Comparison of ENCODE assay signal across 9 mouse cellular contexts in the genomic region with DNA sequence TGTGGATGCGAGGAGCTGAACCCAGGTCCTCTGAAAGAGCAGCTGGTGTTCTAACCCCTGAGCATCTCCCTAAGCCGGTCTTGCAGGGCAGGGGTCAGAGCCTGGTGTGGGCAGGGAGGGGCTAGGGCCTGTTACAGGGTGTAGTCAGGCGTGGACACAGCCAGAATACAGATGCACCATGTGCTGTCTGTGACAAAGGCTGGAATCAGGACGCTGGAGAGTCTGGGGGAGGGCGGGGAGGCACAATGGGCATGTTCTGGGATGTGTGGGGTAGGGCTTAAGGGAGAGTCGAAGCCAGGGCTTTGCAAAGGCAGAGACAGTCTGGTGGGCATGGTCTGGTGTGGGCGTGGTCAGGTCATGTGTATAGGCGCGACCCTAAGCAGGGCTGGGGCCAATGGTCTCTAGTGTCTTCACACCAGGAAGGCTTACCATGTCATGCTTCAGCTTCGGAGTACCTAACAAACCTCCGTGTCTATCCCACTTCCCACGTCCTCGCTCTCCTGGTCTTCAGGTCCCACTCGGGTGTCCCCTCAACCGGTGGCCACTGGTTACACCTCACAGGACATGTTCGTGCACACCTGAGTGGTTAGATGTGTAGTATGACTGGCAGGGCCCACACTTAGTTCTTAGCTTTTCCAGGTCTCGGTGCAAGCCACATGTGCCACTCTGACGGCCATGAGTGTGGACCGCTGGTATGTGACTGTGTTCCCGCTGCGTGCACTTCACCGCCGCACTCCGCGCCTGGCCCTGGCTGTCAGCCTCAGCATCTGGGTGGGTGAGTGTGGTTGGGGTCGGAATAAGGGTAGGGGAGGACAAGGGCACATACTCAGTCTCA. TPM values are rescaled to one million over a fixed set of nuclear protein-coding genes. Genes with fewer than 3 reads are reported as not detected.
DNase-seq lines count a peak whose midpoint lies in the region; ATAC-seq and TF ChIP-seq lines count a peak whose summit lies in the region.
"Had no signal": no experiment of that assay in that cellular context is flagged by ENCODE, and none has a peak within 500 bp of the region (broad histone marks: within the 10 kb centered on the region; RNA-seq: fewer than 3 reads in every experiment).

No protein-coding gene starts in this region.

- H3K27ac ChIP-seq in lung, embryonic 15.5 days = no peak overlapping the region
- no peak overlapping the region for H3K27ac ChIP-seq in intestine, postnatal 0 days (ENCODE audit: low read depth, low read length)
- no peak overlapping the region for H3K27ac ChIP-seq in neural tube, embryonic 15.5 days (replicated peaks)

- peak overlapping the region; percentile 53; the same call in 1 of the 2 replicates for H3K4me2 ChIP-seq in lung, embryonic 15.5 days
- peak overlapping the region; percentile 59 for H3K4me2 ChIP-seq in intestine, postnatal 0 days (replicated peaks; ENCODE audit: low read depth)
- H3K4me2 ChIP-seq in neural tube, embryonic 15.5 days = peak overlapping the region; percentile 60

- peak; percentile 34 for DNase-seq in cerebellum, adult 11 months
- DNase-seq in cerebellum, postnatal 36 days = no peak
- no peak for DNase-seq in lung, postnatal 10 days
- DNase-seq in frontal cortex, adult 2 months (ENCODE audit: extremely low spot score in 1 of 2, low spot score in 1 of 2) = no peak
- DNase-seq: adrenal gland, postnatal 10 days had no signal

- no peak overlapping the region for H3K9ac ChIP-seq in lung, embryonic 15.5 days
- no peak overlapping the region for H3K9ac ChIP-seq in intestine, postnatal 0 days (ENCODE audit: low read depth, low read length)
- no peak overlapping the region for H3K9ac ChIP-seq in neural tube, embryonic 15.5 days (replicated peaks)

- no peaks in the 10 kb centered on the region for H3K9me3 ChIP-seq in lung, embryonic 15.5 days
- no peaks in the 10 kb centered on the region for H3K9me3 ChIP-seq in intestine, postnatal 0 days (ENCODE audit: control insufficient read depth)
- H3K9me3 ChIP-seq in neural tube, embryonic 15.5 days (replicated peaks) = no peaks in the 10 kb centered on the region

- ATAC-seq in lung, embryonic 15.5 days (ENCODE audit: borderline replicate concordance, extremely low read depth, low FRiP score, low TSS enrichment) = no peak; the same call in 1 of the 2 replicates
- no peak for ATAC-seq in intestine, postnatal 0 days
- ATAC-seq in neural tube, embryonic 15.5 days (ENCODE audit: low FRiP score) = no peak
- no peak for ATAC-seq in inflammation-experienced regulatory T-cells, adult 6 months

- WGBS in lung, embryonic 15.5 days = 20% methylated on average over 26 of the region's 26 CpGs
- WGBS in intestine, postnatal 0 days = 27% methylated on average over 26 of the region's 26 CpGs
- 20% methylated on average over 26 of the region's 26 CpGs for WGBS in neural tube, embryonic 15.5 days

- peak overlapping the region; percentile 29 for H3K4me3 ChIP-seq in lung, embryonic 15.5 days
- H3K4me3 ChIP-seq in intestine, postnatal 0 days (ENCODE audit: low read depth, low read length) = 0 out of 2 replicates have a peak overlapping the region, but pooled peaks have one; percentile 13
- H3K4me3 ChIP-seq in neural tube, embryonic 15.5 days (replicated peaks) = peak overlapping the region; percentile 34

- peaks cover 62% of the 10 kb centered on the region for H3K27me3 ChIP-seq in lung, embryonic 15.5 days
- H3K27me3 ChIP-seq in intestine, postnatal 0 days (replicated peaks; ENCODE audit: control insufficient read depth, insufficient read depth, low read length) = peaks cover 38% of the 10 kb centered on the region
- peaks cover 65% of the 10 kb centered on the region for H3K27me3 ChIP-seq in neural tube, embryonic 15.5 days (replicated peaks)

- TF ChIP-seq CTCF in intestine, postnatal 0 days (IDR thresholded peaks at IDR 0.05; ENCODE audit: low read depth) = no peak

- H3K4me1 ChIP-seq in lung, embryonic 15.5 days = peaks cover 48% of the 10 kb centered on the region
- H3K4me1 ChIP-seq in intestine, postnatal 0 days (replicated peaks; ENCODE audit: control insufficient read depth, insufficient read depth, low read length) = 0 out of 2 replicates have a peak, but pooled peaks cover 9% of the 10 kb centered on the region
- peaks cover 49% of the 10 kb centered on the region for H3K4me1 ChIP-seq in neural tube, embryonic 15.5 days

- no peaks in the 10 kb centered on the region for H3K36me3 ChIP-seq in lung, embryonic 15.5 days
- H3K36me3 ChIP-seq in intestine, postnatal 0 days (ENCODE audit: control insufficient read depth, insufficient read depth) = no peaks in the 10 kb centered on the region; the same call in 1 of the 2 replicates
- no peaks in the 10 kb centered on the region for H3K36me3 ChIP-seq in neural tube, embryonic 15.5 days

RNA-seq across cellular contexts. Expression of a gene that starts 0.7 kb away (rescaled TPM):
- 143 and 152 TPM in 2 replicates for polyA plus RNA-seq in lung, embryonic 15.5 days (2015; fragmentation: Nextera tagmentation; extraction: Ambion mirVana)
- polyA plus RNA-seq in intestine, postnatal 0 days (2015; fragmentation: Nextera tagmentation; extraction: Ambion mirVana) = 62.0 and 62.8 TPM in 2 replicates
- 264 and 288 TPM in 2 replicates for polyA plus RNA-seq in neural tube, embryonic 15.5 days (2015; fragmentation: Nextera tagmentation; extraction: Ambion mirVana)
- polyA plus RNA-seq in inflammation-experienced regulatory T-cells, adult 6 months (2017; shearing (Covaris generic)) = 100 to 1,000 TPM in 1 of 3 experiments, 10 to 100 TPM in 2; 96.5 to 106 (median 96.9) TPM
- 380 and 385 TPM in 2 replicates for polyA plus RNA-seq in frontal cortex, adult 2 months (2012; rRNA removed)

RNA-seq across cellular contexts. Expression of a gene that starts 3.5 kb away (rescaled TPM):
- 0.59 and 0.87 TPM in 2 replicates for polyA plus RNA-seq in lung, embryonic 15.5 days (2015; fragmentation: Nextera tagmentation; extraction: Ambion mirVana)
- polyA plus RNA-seq in intestine, postnatal 0 days (2015; fragmentation: Nextera tagmentation; extraction: Ambion mirVana) = 0.21 and 0.47 TPM in 2 replicates
- 1.8 and 2.8 TPM in 2 replicates for polyA plus RNA-seq in neural tube, embryonic 15.5 days (2015; fragmentation: Nextera tagmentation; extraction: Ambion mirVana)
- not detected for polyA plus RNA-seq in inflammation-experienced regulatory T-cells, adult 6 months (2017; shearing (Covaris generic))
- 10.7 and 11.8 TPM in 2 replicates for polyA plus RNA-seq in frontal cortex, adult 2 months (2012; rRNA removed)

RNA-seq across cellular contexts. Expression of a gene that starts 6.6 kb away (rescaled TPM):
- 4.8 and 6.0 TPM in 2 replicates for polyA plus RNA-seq in lung, embryonic 15.5 days (2015; fragmentation: Nextera tagmentation; extraction: Ambion mirVana)
- polyA plus RNA-seq in intestine, postnatal 0 days (2015; fragmentation: Nextera tagmentation; extraction: Ambion mirVana) = 8.7 and 13.2 TPM in 2 replicates
- 2.4 and 5.1 TPM in 2 replicates for polyA plus RNA-seq in neural tube, embryonic 15.5 days (2015; fragmentation: Nextera tagmentation; extraction: Ambion mirVana)
- polyA plus RNA-seq in inflammation-experienced regulatory T-cells, adult 6 months (2017; shearing (Covaris generic)) = 1 to 10 TPM; 2.1 to 3.5 (median 2.4) TPM
- 3.6 and 4.1 TPM in 2 replicates for polyA plus RNA-seq in frontal cortex, adult 2 months (2012; rRNA removed)

RNA-seq across cellular contexts. Expression of a gene that starts 9.6 kb away (rescaled TPM):
- 1.2 and 1.7 TPM in 2 replicates for polyA plus RNA-seq in lung, embryonic 15.5 days (2015; fragmentation: Nextera tagmentation; extraction: Ambion mirVana)
- 2.9 and 17.9 TPM in 2 replicates for polyA plus RNA-seq in intestine, postnatal 0 days (2015; fragmentation: Nextera tagmentation; extraction: Ambion mirVana)
- 22.7 and 23.6 TPM in 2 replicates for polyA plus RNA-seq in neural tube, embryonic 15.5 days (2015; fragmentation: Nextera tagmentation; extraction: Ambion mirVana)
- 1 to 10 TPM in 1 of 3 experiments, not detected in 2; 5.5 TPM for polyA plus RNA-seq in inflammation-experienced regulatory T-cells, adult 6 months (2017; shearing (Covaris generic))
- not detected in 2 replicates for polyA plus RNA-seq in frontal cortex, adult 2 months (2012; rRNA removed)

RNA-seq across cellular contexts. Expression of a gene that starts 11.6 kb away (rescaled TPM):
- 54.7 and 56.1 TPM in 2 replicates for polyA plus RNA-seq in lung, embryonic 15.5 days (2015; fragmentation: Nextera tagmentation; extraction: Ambion mirVana)
- polyA plus RNA-seq in intestine, postnatal 0 days (2015; fragmentation: Nextera tagmentation; extraction: Ambion mirVana) = 17.0 and 17.8 TPM in 2 replicates
- 44.9 and 46.7 TPM in 2 replicates for polyA plus RNA-seq in neural tube, embryonic 15.5 days (2015; fragmentation: Nextera tagmentation; extraction: Ambion mirVana)
- polyA plus RNA-seq in inflammation-experienced regulatory T-cells, adult 6 months (2017; shearing (Covaris generic)) = 1 to 10 TPM; 5.7 to 7.9 (median 7.1) TPM
- 75.9 and 80.7 TPM in 2 replicates for polyA plus RNA-seq in frontal cortex, adult 2 months (2012; rRNA removed)
